Mouse (Mus musculus) CD4-positive, CD25-positive, alpha-beta regulatory T cell, adult 2 months (primary cell): ENCODE results near the gene Commd1.

Experiments used
- DNase-seq: peaks from one replicate; pipeline ENCODE4 v3.0.0-alpha.2; 2012; ENCODE audit warnings: low read depth, low spot score

Commd1 gene

DNA sequence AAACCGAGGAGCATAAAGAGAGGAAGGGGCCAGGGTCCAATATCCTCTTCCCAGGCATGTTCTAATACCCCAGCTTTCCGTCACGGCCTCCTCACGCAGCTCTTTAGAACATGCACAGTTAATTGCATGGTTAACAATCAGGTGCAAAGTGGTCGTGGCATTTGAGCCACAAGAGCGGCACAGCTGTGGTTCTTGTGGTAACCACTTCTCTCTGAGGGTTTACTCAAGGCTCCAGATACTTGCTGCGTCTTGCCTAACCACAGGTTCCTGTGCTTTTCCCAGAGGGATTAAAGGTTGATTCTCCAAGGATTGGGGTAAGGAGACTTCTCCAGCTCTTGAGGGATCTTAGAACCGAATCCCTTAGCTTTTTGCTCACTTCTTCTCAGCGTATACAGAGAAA lies 90.9 kb downstream of the Commd1 start:
- DNase-seq = no peak

DNA sequence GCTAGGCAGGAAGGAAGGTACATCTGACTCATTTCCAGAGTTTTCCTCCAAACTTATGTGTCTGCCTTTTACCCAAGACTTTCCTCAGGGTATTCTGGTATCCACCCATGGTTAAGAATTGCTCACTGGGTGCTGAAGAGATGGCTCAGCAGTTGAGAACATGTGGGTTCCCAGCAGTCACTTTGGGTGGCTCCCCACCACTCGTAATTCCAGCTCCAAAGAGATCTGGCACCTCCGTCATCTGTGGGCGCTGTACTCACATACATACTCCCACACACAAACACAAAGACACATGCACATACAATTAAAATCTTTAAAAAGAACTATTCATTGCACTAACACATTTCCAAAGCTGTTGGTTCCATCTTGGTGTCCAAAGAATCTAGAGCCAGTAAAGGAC lies 93.0 kb downstream of the Commd1 start:
- DNase-seq = no peak

DNA sequence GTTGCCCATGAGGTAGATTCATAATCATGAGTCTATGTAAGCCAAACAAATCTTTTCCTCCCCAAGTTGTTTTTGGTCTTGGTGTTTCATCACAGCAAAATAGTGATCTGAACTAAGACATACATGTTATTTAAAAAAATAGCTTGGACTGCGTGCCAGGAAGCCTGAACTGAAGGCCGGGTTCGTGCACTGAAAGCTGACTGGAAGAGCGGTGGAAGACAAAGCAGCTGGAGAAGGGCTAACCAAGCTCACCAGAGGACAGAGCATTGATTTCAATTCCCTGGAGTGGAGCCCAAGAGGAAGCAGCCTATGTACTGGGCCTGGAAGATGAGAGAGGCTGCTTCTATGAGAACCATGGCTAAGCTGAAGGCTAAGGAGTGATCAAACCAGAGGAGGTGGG lies 95.2 kb downstream of the Commd1 start:
- DNase-seq = no peak

DNA sequence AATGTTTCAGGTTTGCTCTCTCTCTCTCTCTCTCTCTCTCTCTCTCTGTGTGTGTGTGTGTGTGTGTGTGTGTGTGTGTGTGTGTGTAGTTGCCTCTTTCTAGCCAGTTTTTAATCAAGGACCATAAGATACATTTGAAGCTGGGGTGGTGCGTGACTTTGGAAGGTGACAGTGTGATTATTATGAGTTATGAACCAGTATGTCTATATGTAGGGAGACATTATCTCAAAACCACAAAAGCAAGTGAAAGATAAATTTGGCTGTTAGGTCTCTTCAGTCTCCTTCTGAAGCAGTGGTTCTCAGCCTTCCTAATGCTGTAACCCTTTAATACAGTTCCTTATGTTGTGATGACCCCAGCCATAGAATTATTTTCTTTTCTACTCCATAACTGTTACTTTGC lies 96.8 kb downstream of the Commd1 start:
- DNase-seq = no peak

DNA sequence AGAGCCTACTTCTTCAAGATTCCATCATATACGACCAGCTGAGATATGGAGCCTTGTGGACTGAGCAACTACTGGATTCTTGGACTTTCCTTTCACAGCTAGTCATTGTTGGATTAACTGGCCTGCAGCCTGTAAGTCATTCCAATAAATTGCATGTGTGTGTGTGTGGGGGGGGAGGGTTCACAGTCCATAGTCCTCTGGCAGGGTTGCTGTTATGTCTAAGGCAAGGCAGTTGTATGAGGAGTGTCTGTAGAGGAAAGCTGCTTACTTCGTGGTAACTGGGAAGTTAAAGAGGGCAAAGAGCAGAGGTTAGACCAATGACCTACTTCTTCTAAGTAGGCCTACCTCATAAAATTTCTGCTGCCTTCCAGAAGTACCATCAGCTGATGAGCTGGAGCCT lies 98.5 kb downstream of the Commd1 start:
- DNase-seq = no peak

DNA sequence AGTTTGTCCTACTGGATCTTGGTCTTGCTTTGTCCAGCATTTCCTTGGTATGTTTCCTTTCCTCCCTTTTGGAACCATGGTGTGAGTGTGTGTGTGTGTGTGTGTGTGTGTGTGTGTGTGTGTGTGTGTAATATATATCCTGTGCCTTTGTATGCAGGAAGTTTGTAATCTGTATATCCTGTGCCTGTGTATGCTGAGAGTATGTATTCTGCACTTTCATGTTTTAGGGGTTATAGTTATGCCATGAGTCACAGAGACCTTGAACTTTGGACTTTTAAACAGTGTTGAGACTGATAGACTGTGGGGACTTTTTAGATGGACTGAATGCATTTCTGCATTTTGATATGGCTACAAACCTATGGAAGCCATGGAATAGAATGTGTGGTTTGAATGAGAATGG lies 99.3 kb downstream of the Commd1 start:
- no peak for DNase-seq

DNA sequence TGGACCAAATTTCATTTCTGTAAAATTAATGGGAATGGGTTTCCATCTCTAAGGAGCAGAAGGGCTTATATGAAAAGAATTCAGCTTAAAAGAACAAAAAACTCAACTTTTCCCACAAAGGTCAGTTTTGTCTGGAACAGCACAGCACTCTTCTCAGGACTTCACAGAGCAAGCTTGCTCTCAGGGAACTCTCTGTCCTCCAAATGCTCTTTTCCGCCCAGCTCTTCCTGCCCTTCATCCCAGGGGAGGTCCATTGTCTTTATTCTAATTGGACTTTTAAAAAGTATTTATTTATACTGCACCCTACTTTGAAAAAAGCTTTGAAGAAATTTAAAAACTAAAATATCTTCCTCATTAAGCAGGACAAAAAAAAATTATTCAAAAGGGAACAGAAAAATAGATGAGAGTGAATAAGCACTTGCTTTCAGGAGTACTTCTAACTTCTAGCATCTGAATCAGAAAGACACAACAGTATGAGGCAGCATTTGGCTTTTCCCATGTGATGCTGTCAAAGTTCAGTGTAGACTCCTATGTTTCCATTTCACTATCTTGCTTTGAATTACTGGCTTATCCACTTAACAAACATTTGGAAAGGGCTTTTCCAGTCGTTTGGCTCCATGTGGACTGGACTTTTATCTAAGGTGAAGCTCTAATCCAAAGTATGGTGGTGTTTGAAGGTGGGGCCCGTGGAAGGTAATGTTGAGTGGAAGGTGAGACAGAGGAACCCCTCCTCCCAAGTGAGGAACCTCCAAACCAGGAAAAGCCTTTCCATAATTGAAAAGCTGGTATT lies 101.6 kb downstream of the Commd1 start:
- no peak for DNase-seq

DNA sequence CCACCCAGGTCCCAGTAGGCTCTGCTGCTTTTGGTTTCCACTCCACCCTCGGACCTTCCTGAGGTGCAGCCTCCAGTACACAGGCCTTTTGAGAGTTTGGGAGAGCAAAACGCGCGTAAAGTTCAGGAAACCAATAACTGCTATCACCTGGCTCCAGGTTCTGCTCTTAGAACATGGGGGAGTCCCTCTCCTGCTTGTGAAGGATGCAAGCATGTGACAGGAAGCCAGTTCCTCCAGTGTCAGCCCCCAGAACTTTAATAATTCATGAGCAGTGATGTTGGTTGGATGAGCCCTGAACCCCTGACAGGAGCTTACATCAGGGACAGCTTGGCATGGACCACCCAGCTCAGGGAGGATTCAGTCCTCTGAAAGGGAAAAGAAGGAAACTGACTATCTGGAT lies 102.5 kb downstream of the Commd1 start:
- DNase-seq = no peak

DNA sequence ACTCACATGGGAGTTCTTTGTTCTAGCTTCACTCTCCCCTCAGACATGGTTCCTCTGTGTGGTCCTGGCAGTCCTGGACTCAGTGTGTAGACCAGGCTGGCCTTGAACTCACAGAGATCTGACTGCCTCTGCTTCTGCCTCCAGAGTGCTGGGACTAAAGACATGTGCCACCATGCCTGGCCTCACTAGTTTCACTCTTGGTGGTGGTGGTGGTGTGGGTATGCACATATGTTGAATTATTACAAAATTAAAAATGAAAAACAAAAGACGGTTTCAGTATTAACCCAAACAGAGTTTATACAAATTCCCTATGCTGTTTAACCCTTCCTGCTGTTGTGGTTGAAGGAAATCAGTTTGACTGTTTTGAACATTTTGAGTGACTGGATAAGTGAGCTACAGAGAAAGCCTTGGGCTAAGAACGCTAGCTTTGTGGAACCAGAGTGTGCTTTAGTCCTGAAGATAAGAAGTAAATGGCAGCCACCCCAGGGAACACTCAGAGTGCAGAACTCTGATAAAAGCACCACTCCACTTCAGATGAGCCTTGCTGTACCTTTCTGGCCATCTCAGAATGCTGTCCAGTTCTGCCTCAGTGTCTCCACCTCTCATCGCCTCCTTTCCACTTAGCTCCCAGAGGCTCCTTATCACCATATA lies 105.4 kb downstream of the Commd1 start:
- DNase-seq = no peak

DNA sequence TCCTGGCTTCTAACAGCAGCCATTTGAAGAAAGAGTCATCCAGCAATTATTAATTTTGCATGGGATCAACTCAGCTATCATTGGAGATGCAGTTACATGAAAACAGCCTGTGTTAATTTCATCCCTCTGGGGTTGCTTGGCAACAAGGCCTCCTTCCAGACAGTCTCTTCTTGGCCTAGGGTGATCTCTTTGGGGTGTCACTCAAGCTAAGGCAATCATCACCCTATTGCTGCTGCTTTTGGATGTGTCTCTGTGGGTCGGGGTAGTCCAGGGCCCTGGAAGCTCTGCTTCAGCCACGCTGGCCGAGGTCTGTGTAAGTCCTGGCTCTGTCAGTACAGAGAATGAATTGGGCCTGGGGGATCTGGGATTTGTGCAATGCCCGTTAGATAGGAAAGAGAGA lies 106.9 kb downstream of the Commd1 start:
- DNase-seq = no peak

DNA sequence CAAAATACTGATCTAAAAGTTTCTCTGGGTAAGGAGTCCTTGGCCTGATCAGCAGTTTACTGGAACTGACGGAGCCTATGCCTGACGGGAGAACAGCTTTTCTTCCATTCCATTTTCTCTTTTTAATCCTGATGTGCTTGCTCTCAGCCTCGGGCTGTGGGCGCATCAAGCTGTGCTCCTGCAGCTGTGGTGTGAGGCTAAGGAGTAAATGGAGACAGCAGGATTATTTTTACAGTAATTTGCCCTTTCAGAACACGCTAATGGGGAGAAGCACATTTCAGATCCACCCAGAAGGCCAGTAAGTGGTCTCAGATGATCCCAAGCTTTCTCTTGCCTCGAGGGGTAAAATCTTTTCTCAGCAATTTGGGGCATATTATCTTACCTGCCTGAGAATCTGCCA lies 107.4 kb downstream of the Commd1 start:
- DNase-seq = no peak

DNA sequence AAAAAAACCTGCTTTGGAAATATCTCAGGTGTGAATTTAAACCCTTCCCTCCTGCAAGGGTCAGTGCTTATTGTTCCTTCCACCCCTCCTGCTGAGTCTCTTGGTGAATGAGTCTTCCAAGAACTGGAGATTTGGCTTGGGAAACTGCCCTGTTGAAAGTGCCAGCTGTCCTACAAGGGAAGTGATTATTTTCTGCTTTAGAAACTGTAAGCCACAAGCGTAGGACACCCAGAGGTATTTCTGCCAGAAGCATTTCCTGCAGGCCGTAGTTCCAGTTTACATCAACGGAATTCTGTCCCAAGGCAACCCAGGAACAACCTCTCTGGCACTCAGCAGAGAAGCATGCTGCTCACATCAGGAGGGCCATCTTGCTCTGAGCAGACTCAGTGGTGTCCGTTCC lies 108.8 kb downstream of the Commd1 start:
- DNase-seq = no peak

DNA sequence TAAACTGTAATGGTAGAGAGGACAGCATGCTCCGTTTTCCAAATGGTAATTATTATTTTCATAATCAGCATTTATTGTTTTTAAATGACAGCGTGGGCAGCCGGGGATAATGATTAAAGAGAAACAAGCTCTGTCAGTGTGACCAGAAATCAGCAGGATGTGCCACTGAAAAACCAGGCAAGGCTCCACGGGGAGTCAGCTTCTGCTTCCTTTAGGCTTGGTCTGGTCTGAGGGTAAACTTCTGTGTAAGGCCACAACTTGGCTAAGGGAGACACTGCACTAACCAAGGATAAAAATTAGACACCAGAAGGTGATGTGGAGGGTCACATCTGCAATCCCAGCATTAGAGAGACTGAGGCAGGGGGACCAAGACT lies 109.9 kb downstream of the Commd1 start:
- peak; percentile 34 for DNase-seq

DNA sequence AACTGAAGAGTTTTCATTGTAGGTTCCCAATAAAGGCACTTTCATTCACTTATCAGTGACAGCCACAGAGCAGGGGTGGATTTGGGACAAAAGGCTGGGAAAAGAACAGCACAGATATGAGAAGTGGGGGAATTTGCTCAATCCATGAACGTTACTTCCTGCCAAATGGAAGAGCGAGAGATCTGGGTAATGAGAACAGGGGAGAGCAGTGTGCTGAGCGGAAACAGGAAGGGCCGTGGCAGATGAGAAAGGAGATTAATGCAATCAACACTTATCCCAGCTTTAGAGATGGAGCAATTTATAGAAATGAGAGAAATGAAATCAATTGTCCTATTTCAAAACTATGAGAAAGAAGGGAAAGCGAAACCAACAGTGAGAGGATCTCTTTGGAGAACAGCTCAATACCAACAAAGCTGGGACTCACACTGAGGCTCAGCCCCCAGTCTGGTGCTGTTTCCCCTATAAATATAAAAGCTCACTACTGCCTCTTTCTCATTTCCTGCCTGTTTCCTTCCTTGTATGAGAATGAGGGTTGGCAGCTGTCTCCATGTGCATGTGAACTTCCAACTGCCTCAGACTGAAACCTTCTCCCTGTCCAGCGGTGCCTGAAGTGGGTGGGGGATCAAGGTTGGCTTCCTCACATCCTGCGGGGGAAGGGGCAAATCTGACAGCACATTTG lies 110.4 kb downstream of the Commd1 start:
- DNase-seq = peak; percentile 56

DNA sequence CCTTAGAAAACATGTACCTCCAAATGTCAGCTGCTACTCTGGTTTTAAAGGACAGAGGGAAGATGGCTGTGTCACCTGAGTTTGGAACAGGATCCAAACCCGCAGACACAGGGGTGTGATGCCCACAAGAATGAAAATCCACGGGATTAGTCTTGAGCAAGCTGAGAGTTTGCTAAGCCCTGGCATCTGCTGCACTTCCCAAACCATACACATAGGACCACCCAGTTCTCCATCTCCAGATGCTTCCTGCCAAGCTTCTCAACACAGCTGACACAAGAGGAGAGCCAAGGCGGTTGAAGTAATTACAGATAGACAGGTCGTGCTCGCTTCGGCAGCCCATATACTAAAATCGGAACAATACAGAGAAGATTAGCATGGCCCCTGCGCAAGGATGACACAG lies 113.6 kb downstream of the Commd1 start:
- no peak for DNase-seq

DNA sequence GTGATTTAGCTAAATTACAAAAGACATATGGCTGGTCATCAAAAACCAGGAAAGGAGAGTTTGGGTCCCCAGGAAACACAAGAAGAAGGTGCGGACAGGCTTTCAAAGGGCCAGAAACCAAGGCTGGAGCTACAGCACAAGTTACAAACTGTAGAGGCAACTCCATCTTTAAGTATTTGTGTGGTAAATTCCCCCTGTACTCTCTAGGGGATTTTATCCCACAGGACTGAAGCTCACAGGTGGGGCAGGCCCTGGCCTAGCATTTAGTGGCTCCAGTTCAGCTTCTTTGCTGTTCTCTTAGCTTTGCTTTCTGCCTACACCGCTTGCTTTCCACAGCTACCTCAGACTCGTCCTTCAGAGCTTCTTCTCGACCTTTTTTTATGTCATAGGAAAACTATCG lies 114.5 kb downstream of the Commd1 start:
- DNase-seq = no peak

DNA sequence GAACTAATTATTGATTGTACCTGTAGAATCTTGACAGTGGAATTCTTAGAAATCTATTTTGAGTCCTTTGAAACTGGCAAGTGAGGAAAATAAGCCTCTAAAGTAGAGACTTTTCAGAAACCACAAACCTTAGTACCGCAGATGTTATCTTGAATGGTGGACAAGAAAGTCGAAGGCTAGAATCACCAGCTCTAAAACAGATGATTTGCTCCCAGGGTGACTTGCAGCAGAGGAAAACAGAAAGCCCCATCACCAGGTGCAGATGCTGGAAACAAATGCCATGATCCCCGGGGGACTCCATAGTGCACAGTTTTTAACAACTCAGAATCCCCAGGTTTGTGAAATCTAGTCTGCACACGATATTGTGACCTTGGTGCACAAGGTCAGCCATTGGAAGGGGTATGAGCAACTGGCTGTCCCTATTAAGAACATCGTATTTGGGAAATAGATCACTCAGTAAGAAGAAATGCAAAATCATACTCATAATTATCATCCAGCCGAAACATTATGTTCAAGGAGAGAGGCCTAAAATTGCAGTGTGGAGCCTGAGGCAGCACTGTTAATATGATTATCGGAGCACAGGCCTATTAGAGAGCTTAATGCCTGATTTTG lies 116.4 kb downstream of the Commd1 start:
- DNase-seq = peak; percentile 53

DNA sequence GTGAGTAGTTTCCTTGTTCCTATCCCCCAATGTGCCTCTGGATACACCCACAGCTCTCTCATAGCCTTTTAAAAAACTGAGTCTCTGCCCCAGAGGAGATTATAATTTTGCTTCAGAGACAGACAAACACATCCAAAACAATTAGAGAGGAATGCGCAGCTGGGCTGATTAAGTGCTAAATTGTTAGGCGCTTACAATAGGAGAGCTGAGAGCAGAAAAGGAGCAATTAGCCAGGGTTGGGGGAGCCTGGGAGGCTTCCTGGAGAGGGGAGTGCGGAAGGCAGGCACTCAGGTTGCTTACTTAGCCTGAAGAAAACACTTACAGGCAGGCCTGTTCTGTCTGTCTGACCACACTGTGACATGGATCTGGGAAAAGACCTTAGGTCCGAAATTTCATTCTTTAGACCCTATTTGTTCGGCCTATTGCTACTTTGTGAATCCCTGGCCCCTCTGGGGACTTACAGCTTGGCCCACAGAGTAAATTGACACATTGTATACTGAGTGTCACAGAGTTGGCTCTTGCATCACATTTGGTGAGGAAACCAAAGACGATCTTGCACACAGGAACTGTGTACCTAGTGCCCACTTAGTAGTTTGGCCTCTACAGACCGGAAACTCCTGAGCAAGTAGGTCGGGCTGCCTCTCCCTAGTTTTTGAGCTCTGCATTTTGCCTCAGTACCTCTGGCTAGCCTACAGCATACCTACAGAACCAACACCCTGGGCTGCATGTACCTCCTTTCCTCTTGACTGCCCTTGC lies 117.7 kb downstream of the Commd1 start:
- no peak for DNase-seq

DNA sequence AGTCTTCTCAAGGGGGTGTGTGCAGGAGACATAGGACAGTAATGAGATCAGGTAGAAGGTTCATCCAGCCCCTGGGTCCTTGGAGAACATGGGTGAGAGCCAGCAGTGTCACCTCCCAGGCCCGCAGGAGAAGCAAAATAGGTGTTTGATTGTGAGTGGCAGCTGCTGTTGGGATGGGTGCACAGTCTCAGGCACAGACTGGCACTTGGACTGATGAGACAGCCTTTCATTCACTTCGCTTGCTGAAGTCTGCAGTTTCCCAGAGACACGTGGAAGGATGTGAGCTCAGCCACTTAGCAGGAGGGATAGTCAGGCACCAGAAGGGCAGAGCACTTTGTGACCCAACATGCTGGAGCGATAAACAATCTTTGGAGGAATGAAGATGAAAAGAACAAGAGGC lies 118.6 kb downstream of the Commd1 start:
- DNase-seq = no peak

DNA sequence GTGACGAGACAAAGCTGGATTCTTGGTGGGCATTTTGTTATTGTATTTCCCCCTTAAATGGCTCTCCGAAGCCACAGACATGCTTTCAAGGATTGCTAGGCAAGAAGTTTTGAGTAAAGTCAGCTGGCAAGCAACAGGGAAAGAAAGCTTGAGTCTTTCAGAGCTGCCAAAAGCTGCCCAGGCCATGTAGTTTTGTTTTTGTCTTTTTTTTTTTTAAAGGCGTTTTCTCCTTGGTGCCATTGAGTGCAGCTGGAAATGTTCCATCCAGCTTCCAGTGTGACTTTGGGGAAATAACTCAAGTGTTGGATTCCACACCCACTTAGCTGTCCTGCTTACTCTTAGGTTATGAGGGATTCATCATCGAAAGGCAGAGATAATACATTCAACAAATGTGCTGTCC lies 120.9 kb downstream of the Commd1 start:
- DNase-seq = no peak

DNA sequence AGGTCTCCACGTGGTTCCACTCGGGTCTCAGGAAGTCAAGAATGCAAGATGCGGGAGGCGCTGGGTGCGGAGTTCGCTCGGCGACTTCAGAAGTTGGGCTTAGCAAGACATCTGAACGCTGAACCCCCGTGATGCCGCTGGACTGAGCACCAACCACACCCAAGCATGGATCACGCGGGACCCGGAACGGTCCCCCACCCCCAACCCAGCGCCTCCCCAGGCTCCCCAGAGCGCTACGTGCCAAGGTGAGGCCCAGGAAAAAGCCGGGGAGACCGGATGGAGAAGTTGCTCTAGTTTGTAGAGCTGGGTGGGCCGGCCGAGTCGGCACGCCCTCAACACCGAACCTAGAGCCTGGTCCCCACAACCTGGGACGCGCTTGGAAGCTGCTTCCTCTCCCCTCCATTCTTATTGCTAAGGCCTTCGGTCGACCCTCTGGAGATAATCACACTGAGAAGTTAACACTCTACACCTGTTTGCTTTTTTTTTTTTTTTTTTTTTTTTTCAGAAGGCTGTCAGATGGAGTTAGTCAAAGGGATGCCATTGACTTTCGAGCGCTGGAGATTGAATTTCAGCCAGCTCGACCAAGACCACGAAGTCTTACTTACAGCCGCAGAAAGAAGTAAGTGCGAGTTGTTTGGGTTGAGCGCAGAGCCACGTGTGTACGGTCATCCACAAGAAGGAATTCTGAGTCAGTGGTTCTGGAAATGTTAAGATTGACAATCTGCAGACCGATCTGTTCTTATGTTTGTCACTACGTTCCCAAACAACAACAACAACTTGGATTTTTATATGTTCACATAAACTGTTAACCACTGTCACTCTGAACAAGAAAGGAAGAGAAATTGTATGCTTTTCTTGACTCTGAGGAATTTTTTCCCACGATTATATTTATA lies 121.6 kb downstream of the Commd1 start, which contains the start of gene B3gnt2:
Gene B3gnt2, minus strand, starts transcription at position 627 of the 893 bp plus-strand sequence.
- peak; percentile 74 for DNase-seq
